Mouse (Mus musculus) embryonic fibroblast, embryonic 13.5 days (primary cell): ENCODE measurements around the gene Trim39. TPM values are rescaled to one million over a fixed set of nuclear protein-coding genes. Genes with fewer than 3 reads are reported as not detected.

Experiments used
- H3K27ac ChIP-seq: 2 replicates; pipeline ENCODE4 v1.5.1; 2012; ENCODE audit warnings: low read length, control low read depth, inconsistent platforms; ENCODE audit not compliant: insufficient read depth
- H3K4me1 ChIP-seq: 2 replicates; pipeline ENCODE4 v1.6.1; 2011; ENCODE audit warnings: low read length; ENCODE audit not compliant: control insufficient read depth, insufficient read depth
- H3K4me3 ChIP-seq: 2 replicates; pipeline ENCODE4 v1.5.1; 2011; ENCODE audit warnings: mild to moderate bottlenecking, control low read depth, low read length; ENCODE audit not compliant: insufficient read depth
- CTCF ChIP-seq: IDR thresholded peaks from 2 replicates; pipeline ENCODE4 v1.5.1; 2011; ENCODE audit warnings: mild to moderate bottlenecking, control low read depth, low read length, moderate library complexity, borderline replicate concordance; ENCODE audit not compliant: insufficient read depth
- POLR2A ChIP-seq: IDR thresholded peaks from 2 replicates; pipeline ENCODE4 v1.6.1; 2011; ENCODE audit warnings: low read depth, mild to moderate bottlenecking, control low read depth, low read length, moderate library complexity
- polyA plus RNA-seq: library from polyadenylated mRNA; stranded (reverse); fragments of >200 nt; gene quantifications from 2 replicates; pipeline ENCODE4 v1.2.4, GENCODE M21; 2011; ENCODE audit warnings: low read depth; ENCODE audit not compliant: missing spikeins, insufficient read length

Trim39 gene
- polyA plus RNA-seq, 1 experiment: 13.2 TPM

- Histone ChIP-seq H3K4me3 (no peak overlapping the region), H3K27ac (no peak overlapping the region), H3K4me1 (no peaks in the 10 kb centered on the region)
- TF ChIP-seq CTCF (no peak), POLR2A (no peak)
Measured at GRCm38 (mm10) chr17:36225231-36225824, 46.7 kb downstream of the Trim39 start.

GRCm38 (mm10) chr17:36224451-36224850 lies 47.6 kb downstream of the Trim39 start:
- no peaks in the 10 kb centered on the region for H3K4me1 ChIP-seq
- no peak for TF ChIP-seq POLR2A
- no peak for TF ChIP-seq CTCF
- H3K4me3 ChIP-seq: no peak overlapping the region
- H3K27ac ChIP-seq: no peak overlapping the region

GRCm38 (mm10) chr17:36218594-36219155 lies 53.4 kb downstream of the Trim39 start:
- H3K27ac ChIP-seq: no peak overlapping the region
- H3K4me3 ChIP-seq: no peak overlapping the region
- H3K4me1 ChIP-seq: no peaks in the 10 kb centered on the region
- TF ChIP-seq POLR2A: no peak
- no peak for TF ChIP-seq CTCF

- Histone ChIP-seq H3K27ac (no peak overlapping the region), H3K4me3 (no peak overlapping the region), H3K4me1 (no peaks in the 10 kb centered on the region)
- no peak for TF ChIP-seq CTCF
Measured at GRCm38 (mm10) chr17:36215586-36215985, 56.5 kb downstream of the Trim39 start.

Other genes with a start within 250 kb of the Trim39 start
- gene H2-T23, start 239.4 kb downstream of the Trim39 start, polyA plus RNA-seq: 15.8 and 21.7 TPM in 2 replicates
- 50.4 and 54.1 TPM in 2 replicates for gene H2-T22, start 229.5 kb downstream of the Trim39 start, polyA plus RNA-seq
- gene Gm6034, start 229.3 kb downstream of the Trim39 start, polyA plus RNA-seq: not detected in 2 replicates
- not detected in 2 replicates for gene Gm11127, start 213.9 kb downstream of the Trim39 start, polyA plus RNA-seq
- not detected in 2 replicates for gene Gm19684, start 150.6 kb downstream of the Trim39 start, polyA plus RNA-seq
- gene Gm7030, start 142.8 kb downstream of the Trim39 start, polyA plus RNA-seq: not detected in 2 replicates
- gene Gm8909, start 103.7 kb downstream of the Trim39 start, polyA plus RNA-seq: not detected in 2 replicates
- not detected in 2 replicates for gene H2-T3, start 82.0 kb downstream of the Trim39 start, polyA plus RNA-seq
- gene Rpp21, start 14.2 kb downstream of the Trim39 start, polyA plus RNA-seq: 19.5 and 20.3 TPM in 2 replicates
- not detected in 2 replicates for gene H2-M10.2, start 14.2 kb upstream of the Trim39 start, polyA plus RNA-seq
- not detected in 2 replicates for gene H2-M10.1, start 53.9 kb upstream of the Trim39 start, polyA plus RNA-seq
- gene H2-M10.3, start 96.2 kb upstream of the Trim39 start, polyA plus RNA-seq: not detected in 2 replicates
- gene H2-M10.4, start 190.1 kb upstream of the Trim39 start, polyA plus RNA-seq: not detected in 2 replicates